Mouse (Mus musculus): ENCODE measurements around the gene U2af1l4.

- TF ChIP-seq CTCF (IDR thresholded peaks at IDR 0.05; ENCODE audit: low read depth, low read length) (no peak), TAL1 (conservative IDR thresholded peaks at IDR 0.05; ENCODE audit: low read depth, low read length) (no peak), GATA2 (IDR thresholded peaks at IDR 0.05; ENCODE audit: borderline replicate concordance, low read depth, low read length) (no peak)
These were observed 36.8 kb downstream of the U2af1l4 start for GRCm38 (mm10) chr7:30599933-30600353.
